Mouse (Mus musculus) right cerebral cortex, postnatal 4 days (tissue): ENCODE measurements around the gene Atg10.

Experiments used
- DNase-seq: peaks from one replicate; pipeline ENCODE4 v3.0.0-alpha.2; 2022

Gene Atg10

GRCm38 (mm10) chr13:90995034-90995629 is 228.6 kb downstream of the Atg10 start:
- DNase-seq, result no peak

GRCm38 (mm10) chr13:90993602-90994001 is 230.2 kb downstream of the Atg10 start:
- DNase-seq, result peak; percentile 10

GRCm38 (mm10) chr13:90992948-90993347 is 230.8 kb downstream of the Atg10 start:
- DNase-seq, result no peak

DNA sequence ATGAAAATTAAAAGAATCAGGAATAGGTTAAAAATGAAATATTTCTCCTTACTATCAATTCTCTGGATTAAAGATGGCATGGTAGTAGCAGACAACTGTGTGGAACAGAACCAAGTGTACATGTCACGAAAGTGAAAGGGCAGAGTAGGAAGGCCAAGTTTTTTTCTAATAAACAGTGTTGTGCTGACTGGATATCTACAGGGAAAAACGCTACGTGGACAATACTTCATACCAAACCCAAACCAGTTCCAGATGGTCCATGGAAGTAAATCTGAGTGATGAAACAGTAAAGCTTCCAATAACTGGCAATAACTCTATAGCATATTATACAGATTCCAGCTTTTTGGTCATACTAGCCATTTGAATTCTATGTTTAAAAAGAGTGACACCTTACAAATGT is 235.5 kb downstream of the Atg10 start:
- DNase-seq, result no peak

GRCm38 (mm10) chr13:90985417-90985816 is 238.4 kb downstream of the Atg10 start:
- DNase-seq, result no peak

DNA sequence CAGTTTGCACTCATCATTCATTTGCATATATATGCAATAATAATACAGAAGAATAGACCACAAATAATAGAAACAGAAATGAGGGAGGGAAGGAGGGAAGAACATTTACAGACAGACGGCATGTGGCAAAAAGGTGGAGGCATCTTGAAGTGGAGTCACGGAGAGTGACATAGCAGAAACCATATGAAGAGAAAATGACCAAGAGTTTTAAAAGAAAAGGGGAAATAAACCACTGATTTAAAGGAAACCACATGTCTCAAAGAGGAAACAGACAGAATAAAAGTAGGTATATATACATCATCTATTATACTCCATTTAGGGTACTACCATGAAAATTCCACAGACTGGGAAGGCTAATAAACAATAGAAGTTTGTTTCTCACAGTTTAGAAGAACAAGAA is 239.7 kb downstream of the Atg10 start:
- no peak for DNase-seq

- DNase-seq, result no peak
Observed at GRCm38 (mm10) chr13:90981798-90982197, 242.0 kb downstream of the Atg10 start.

DNA sequence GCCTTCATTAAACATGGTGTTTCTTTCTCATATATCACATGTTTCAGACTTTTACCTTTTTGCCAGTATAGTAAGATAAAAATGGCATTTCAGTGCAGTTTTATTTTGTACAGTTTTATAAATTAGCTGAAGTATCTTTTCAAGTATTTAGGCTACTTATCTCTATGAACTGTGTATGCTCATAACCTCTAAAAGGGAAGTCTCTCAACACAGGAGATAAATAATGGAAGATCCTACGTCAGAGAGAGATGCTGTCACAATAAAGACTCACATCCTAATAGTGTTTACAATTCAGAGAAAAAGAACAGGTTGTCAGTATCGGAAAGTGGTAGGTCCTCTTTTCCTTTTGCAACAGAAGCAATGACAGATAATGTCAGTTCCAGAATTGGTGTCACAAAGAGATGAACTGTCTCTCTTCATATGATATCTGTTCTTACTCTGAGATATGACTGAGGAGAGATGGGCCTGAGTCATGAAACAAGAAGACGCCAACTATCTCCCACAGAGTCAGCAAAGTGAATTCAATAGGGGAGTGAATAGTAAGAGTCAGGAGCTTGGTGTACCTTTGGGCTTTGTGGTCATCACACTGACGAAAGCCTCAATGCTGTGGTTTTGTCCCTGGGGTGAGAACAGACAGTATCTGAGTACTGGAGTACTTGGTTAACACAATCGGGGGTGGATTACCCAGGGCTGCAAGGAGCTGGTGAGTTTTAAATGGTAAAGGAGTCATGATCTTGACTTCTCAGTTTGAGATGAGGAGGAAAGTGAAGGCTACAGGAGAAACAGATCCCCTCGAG is 242.7 kb downstream of the Atg10 start:
- DNase-seq, result no peak

GRCm38 (mm10) chr13:90977057-90977456 is 246.7 kb downstream of the Atg10 start:
- DNase-seq, result no peak

- no peak for DNase-seq
Observed at GRCm38 (mm10) chr13:90973409-90973808, 250.4 kb downstream of the Atg10 start.

GRCm38 (mm10) chr13:90970259-90971017 is 253.3 kb downstream of the Atg10 start:
- no peak for DNase-seq

DNA sequence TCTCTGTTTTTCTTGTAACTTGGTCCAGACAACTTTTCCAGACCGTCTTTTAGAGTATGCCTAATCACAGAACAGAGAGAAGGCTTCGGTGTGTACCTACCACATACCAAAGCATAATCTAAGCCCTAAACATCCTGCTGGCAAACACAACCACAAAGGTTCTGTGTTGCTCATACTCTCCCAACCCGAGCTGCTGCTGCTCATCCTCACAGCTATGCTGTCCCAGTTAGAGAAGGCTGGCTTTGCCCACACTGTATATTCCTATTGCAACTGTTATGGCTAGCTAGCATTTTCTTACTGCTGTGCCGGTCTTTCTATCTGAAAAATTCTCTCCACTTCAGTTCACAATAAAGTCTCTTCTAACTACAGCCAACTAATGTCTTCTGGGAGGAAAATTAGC is 254.8 kb downstream of the Atg10 start:
- no peak for DNase-seq

DNA sequence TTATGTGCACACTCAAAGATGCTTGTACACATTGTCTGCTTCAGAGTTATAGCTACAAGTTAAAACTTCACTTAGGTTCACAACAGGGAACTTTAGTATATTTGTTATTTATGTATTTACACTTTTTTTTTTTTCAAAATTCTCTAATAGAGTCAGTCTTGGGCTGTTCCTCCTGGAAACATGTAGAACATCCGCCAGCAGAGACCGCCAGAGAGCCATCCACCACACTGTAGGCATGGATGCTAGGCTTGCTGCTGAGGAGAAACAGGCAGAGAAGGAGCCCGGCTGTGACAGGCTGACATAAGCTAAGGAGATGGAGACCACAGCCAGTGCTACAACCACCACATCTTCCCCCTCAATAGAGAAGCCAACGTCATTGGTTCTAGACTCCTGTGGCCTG is 256.3 kb downstream of the Atg10 start:
- peak; percentile 89 for DNase-seq

DNA sequence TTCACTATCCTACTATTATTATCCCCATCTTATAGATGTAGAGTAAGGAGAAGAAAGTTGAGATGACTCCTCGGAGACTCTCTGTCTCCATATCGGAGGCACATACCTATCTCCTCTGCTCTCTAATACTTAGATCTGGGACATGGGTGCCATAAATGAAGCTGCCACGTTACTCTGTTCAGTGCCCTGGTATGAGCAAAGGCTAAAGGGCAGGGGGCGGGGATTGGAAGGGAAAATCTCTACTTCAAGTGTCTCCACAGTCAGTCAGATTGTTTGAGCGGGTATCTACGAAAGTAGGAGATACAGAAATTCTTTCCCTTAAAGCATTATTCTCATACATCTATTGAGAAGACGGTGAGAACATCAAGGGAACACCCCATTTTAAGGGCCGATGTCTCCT is 257.8 kb downstream of the Atg10 start:
- no peak for DNase-seq

DNA sequence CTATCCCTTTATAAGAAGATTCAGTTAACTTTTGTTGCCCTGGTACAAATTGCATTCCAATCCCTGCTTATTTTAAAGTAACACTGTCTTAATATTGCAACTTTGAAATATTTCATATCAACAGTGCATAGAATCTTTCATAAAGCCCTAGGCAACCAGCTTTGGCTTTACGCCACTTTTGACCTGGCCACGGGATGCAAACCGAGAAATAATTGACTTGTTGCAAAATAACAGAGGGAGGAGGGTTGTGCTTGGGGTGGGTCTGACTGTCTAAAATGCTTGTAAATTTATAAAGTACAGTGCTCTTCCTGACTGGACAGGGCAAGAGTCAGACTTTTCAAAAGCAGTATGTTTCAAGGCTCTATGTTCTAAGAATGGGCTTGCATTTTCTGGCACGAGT is 259.3 kb downstream of the Atg10 start:
- no peak for DNase-seq

DNA sequence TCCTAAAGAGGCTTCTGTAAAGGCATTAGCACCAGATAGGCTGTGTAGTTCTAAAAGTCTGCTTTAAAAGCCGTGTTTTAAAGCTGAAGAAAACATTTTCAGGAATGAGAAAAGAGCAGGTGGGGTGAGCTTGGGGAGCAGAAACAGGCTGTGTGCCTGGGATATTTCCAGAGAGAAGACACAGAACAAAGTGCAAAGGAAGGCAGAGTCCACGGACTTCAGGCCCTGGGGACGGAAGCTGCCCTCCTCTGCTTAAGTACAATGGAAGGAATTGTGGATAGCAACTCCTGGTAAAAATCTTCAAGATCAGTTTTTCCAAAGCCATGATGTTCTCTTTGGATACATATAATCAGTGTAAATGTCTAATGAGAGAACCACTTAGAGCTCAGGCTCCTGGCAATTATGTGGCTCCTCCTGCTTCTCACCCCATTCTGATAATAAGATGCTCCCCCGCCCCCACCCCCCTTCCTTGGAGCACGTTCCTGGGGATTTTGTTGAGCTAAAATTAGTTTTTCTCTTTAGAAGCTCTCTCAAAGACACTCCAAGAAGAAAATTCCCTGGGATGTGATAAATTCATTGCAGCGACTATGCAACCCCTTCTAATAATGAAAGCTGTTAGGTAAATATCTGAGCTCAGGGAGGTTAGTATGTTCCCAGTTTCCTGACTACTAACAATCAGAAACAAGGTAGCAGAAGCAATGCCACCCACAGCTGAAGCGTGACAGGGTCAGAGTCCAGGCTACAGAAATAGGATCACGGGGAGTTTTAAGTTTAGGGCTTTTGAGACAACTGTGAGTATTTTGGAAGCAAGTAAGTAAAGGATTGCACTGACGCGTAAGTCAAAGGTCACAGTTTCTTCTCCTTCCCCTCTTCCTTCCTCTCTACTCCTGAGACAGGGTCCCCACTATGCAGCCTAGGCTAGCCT is 260.7 kb downstream of the Atg10 start:
- no peak for DNase-seq

GRCm38 (mm10) chr13:90960591-90960990 is 263.2 kb downstream of the Atg10 start:
- DNase-seq, result no peak

- no peak for DNase-seq
Observed at GRCm38 (mm10) chr13:90958894-90959293, 264.9 kb downstream of the Atg10 start.

DNA sequence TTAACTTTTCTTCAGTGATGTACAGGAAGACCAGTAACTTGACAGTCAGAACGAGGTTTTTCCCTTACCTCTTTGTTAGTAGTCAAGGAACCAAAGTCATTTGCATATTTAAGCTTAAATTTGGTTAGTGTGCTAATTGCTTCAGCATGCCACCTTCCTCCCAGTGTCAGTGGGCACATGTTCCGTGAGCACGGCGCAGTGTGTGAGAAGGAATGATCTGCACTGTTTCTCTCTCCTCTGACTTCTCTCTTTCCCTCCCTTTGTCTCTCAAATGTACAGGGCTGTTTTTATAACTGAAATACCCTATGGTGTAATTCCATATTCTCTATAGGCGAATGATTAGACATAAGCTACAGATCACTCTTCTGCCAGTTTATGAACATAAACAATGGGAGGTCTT is 284.2 kb downstream of the Atg10 start:
- DNase-seq, result no peak

- DNase-seq, result no peak
Observed at GRCm38 (mm10) chr13:90939192-90939591, 284.6 kb downstream of the Atg10 start.

GRCm38 (mm10) chr13:90935852-90936251 is 287.9 kb downstream of the Atg10 start:
- no peak for DNase-seq

DNA sequence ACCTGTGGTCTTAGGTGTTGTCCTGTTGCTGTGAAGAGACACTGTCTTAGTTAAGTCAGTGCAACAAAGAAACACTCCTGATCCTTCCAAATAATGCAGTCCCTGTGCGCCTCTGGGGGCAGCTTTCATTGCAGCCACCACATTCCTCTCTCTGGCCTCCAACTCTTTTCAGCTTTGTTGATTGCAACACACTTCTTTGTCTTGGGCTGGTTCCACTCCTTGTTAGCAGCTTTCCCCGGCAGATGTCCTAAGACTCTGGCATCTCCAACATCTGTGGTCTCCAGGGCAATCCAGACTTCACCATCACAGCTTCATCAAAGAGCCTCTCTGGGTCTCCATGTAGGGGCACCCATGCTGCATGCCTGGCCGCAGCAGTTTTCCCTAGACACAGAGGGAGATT is 290.5 kb downstream of the Atg10 start:
- DNase-seq, result no peak

- peak; percentile 82 for DNase-seq
Observed at GRCm38 (mm10) chr13:90929847-90930246, 293.9 kb downstream of the Atg10 start.
